Mouse (Mus musculus) bone marrow macrophage, adult 2 months (primary cell): ENCODE measurements around the gene Nol8.

Source experiments
- CTCF ChIP-seq: IDR thresholded peaks from 2 replicates; pipeline ENCODE4 v1.5.1; 2012; ENCODE audit warnings: low read depth, mild to moderate bottlenecking, low read length, moderate library complexity
- POLR2A ChIP-seq: IDR thresholded peaks from 2 replicates; pipeline ENCODE4 v1.6.1; 2012; ENCODE audit warnings: mild to moderate bottlenecking, low read depth, low read length, borderline replicate concordance

DNA sequence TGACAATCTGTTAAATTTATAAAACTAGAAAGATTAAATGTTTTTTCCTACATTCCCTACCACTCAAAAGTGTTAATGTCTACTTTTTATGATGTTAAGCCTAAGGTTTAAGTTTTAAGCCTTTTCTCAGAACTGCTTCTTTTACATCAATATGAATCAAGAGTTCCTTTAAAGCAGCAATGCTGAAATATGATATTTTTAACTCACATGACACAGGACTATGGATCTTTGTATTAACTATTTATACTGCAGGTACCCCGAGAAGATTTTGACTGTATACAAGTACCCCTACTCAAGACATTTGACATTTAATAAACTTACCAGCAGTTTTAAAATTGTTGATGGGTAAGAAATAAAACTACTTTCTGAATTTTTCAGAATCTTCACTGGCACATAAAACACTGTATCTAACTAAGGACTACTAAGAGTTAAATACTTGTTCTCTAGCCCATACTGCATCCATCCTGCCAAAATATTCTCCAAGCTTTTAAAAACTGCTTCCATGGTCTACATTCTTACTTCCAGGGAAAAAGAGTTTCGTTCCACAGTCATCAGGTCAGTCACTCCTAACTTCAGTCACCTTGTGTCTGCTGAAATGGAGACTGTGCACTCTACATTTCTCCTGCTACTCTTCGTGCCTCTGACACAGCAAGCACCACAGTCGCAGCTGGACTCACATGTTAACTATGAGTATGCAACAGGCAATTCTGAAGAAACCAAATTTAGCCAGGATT, 44.1 kb upstream of the Nol8 start:
- TF ChIP-seq POLR2A, result no peak
- no peak for TF ChIP-seq CTCF
